Mouse (Mus musculus) lung, adult 18-20 months (tissue): Measurements from ENCODE around the gene Nek1.
"Not testable (repeated sequence)": the region's sequence is repeated elsewhere in the genome, so short reads cannot be mapped to it uniquely, and the experiment has no call there.

Source experiments
- DNase-seq, 2 experiments: peaks; one replicate each; pipeline ENCODE4 v3.0.0; 2022; ENCODE audit warnings: mixed read lengths in 2 of 2

The Nek1 gene

DNA sequence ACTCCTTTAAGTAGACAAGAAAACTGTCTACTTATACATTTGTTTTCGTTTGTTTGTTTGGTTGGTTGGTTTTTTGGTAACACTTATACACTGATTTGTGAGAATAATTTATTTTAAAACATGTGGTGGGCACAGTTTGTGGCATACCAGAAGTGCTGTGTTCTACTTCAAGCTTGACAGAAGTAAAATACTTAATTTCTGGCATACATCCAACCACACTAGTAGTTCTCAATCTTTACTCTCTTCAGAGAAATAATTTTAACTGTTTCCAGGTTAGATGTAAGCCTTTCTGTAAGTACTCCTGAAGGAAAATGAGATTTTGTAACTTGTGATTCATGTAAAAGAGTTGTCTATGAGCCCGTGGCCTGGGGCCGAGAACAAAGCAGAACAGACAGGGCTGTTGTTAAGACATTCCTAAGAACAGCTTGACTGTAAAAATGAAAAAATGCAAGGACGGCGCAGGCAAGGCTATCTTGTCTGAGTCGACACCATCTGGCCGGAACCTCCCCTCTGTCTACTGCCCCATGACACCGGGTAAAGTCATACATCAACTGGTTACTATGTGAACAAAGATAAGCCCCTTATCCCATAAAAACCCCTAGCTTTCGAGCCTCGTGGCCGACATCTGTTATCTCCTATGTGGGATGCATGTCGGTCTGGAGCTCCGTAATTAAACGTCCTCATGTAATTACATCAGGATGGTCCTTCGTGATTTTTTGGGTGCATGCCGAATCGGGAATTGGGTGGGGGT is 8.6 kb upstream of the Nek1 start:
- not testable (repeated sequence) for DNase-seq

DNA sequence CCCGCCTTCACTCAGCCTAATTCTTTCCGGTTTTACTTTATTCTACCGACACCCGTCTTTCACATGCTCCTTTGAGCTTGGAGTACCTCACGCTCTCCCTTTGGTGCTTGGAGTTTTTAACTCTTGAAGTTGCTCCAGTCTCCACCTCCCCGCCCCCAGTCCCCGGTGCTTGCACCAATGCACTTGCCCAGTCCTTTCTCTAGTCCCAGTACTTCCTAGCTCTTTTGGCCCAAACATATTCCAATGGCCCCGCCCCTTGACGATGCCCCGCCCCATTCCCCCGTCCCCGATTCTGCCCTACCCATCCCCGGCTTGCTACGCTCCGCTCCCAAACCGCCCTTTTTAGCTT is 460 bp upstream of the Nek1 start:
- peak; percentile 83 to 89 for DNase-seq

GRCm38 (mm10) chr8:60993639-60993986 is 618 bp downstream of the Nek1 start:
- DNase-seq: no peak

DNA sequence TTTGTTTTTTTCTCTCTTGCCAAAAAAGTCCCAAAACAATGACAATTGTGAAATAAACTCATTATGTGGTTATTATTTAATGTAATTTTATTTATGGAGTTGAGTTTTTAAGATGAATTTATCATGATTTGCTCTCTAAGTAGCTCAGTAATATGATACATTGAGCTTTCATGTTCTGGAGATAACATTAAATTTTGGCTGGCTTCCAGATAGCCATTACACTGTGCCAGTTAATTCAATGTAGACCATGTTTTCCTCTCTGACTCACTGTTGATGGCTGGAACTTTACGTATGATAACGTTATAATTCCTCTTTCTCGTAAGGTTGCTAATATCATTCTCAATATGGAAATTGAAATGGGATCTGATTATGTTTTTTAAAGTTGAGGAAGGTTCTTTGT is 3.5 kb downstream of the Nek1 start:
- DNase-seq: no peak

DNA sequence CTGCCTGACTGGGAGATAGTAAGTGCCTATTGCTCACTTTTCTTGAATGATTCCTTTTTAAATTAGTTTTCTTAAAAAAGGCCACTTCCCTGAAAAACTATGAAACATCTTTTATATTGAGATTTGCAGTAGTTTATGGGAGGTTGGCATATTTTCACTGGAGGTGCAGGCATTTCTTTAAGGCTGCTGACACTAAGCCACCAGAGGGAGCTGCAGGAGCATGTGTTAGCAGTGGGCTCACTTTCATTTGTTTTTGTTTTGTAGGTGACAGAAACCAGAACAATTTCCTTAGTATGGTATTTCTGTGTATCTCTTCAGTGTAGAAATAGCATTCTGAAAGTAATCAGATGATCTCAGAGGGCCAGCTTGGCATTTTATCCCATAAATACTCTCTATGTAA is 49.0 kb downstream of the Nek1 start:
- peak; percentile 8 to 42 for DNase-seq

DNA sequence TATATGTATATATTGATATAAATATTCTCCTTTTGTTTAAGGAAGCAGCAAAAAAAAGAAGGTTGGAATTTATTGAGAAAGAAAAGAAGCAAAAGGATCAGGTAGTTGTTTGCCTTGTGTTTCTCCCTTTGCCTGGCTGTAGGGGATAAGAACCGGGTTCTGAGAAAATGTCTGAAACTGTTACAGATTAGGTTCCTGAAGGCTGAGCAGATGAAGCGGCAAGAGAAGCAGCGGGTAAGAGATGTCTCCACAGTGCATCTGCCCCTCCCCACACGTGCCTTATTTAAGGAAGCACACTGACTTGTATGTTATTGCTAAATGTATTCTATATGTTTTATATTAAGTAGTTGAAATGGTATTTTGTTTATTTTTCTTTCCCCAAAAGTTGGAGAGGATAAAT is 50.9 kb downstream of the Nek1 start:
- no peak for DNase-seq

DNA sequence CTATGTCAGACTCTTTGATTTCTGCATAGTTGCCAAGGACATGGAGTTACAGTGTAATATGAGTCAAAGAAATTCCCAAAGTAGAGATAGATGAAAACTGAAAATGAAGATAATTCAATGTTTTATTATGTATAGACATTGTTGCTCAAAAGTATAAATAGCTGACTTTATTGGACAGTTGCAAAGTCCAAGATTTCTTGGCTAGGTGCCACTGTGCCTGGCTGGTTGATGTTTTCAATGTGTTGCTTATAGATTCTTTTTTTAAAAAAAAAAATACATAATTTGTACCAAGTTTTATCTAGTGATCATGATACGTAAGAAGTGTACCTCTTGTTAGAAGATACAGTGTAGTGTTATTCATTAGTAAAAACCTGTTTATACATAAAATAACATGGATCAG is 53.8 kb downstream of the Nek1 start:
- DNase-seq: no peak

GRCm38 (mm10) chr8:61053017-61053416 is 60.0 kb downstream of the Nek1 start:
- DNase-seq: no peak

DNA sequence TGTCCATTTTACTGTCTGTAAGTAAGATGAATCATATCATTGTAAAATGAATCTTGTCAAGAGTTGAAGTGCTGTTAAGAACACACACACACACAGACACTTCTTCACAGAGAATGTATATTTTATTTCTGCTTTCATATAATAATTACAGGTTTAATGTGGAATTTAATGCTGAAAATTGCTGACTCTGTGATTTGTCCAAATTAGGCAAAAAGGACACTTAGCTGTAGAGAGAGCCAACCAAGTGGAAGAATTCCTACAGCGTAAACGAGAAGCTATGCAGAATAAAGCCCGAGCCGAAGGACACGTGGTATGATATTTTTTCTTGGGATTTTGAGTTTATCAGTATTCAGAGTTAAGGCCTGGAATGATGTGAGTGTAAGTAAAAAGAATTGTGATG is 61.3 kb downstream of the Nek1 start:
- no peak for DNase-seq

- no peak for DNase-seq
Observed at GRCm38 (mm10) chr8:61056997-61057396, 64.0 kb downstream of the Nek1 start.

GRCm38 (mm10) chr8:61059143-61059542 is 66.1 kb downstream of the Nek1 start:
- DNase-seq: no peak

DNA sequence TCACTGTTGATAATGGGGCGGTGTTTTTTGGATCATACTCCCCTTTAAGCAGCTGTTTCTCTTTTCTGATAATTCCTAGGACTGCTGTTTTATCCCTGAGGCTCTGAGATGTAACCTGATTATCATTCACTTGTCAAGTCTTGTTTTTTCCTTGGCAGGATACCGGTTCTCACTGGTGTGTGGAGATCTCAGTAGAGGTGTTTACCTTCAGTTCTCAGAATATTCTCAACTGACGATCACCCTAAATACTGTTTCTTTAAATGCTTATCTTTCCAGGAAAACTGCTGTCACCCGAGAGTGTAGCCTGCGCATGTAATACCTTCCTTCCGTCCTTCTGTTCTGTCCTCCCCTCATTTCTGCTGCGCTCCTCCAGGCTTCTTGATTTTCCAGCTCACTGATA is 67.4 kb downstream of the Nek1 start:
- no peak for DNase-seq

- no peak for DNase-seq
Observed at GRCm38 (mm10) chr8:61075059-61075458, 82.1 kb downstream of the Nek1 start.

GRCm38 (mm10) chr8:61110496-61110895 is 117.5 kb downstream of the Nek1 start:
- peak in 1 of 2 experiments; percentile 41 for DNase-seq

DNA sequence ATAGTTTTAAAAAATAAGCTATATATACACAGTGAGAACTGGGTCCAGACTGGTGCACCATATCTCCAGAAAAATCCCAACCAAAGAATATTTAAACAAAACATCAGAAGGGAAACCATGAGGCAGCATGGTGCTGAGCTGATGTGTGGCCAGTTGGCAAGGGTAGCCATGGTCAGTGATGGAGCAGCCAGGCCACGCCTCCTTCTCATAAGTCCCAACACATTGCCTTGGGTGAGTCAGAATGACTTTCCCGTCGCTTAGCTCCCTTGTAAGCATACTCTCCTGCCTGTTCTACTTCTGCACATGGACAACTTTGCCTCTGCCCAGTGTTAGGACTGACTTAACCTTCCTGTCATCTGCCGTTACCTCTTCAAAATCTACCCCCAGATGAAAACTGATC is 118.9 kb downstream of the Nek1 start:
- no peak for DNase-seq

DNA sequence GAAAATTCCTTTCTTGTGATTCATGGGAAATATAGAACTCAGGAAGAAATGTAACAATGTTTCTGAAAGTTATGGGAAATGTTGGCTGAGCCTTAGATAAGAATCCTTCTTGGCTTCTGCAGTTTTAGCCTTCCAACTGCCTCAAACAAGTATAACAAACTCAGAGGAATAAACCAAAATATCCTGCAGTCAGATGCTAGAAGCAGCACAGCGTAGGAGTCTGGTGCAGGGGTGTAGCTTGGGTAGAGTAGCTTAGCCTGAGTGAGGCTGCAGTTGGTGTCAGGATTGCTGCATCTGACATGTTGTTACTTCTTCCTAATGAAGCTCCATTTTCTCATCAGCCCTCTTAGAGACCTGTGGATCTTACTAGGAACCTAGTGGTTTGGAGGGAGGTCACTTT is 128.6 kb downstream of the Nek1 start:
- DNase-seq: no peak

- peak; percentile 70 to 76 for DNase-seq
Observed at GRCm38 (mm10) chr8:61127299-61127861, 134.4 kb downstream of the Nek1 start.

DNA sequence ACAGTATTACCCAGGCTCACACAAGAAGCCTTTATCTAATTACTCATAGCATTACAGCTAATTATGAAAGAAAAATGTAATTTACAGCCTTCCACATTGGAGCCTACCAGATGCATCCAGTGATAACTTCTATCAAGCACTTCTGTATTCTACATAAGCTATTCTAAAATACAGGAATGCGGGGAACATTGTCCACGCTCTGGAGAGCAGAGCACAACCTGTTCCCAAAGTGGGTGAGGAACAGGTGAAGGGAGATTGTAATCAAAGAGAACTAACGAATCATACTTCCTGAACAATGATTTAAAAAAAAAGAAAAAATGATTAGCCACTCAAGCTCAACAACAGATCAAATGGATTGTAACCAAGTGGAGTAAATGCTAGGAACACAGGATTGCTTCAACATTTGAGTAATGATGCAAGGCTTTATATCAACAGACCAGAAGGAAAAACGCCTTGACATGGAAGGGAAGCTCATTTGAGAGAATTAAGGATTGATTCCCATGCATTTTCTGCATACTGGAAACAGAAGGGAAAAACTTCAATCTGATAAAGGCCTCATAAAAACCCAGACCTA is 139.7 kb downstream of the Nek1 start:
- peak in 1 of 2 experiments; percentile 19 for DNase-seq

DNA sequence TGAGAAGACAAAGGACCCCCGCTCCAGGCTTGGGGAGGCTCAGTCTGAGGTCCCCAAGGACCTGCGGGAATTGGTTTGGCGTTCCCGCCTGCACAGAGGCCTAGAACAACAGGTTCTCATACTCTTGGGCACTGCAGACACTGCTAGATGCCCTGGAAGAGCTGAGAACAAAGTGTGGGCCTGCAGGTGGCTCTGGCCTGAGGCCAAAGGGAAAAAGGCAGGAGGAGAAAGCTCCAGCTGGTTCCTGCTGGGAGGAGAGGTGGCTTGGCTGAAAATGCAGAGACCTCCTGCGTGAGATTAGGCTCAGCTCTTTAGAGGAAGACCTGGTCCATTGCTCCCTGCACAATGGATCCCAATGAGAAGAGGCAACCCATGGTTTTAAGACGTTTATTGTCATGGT is 148.9 kb downstream of the Nek1 start:
- DNase-seq: no peak

- DNase-seq: no peak
Observed at GRCm38 (mm10) chr8:61142302-61142701, 149.3 kb downstream of the Nek1 start.

GRCm38 (mm10) chr8:61142845-61143244 is 149.8 kb downstream of the Nek1 start:
- no peak for DNase-seq

GRCm38 (mm10) chr8:61148728-61149127 is 155.7 kb downstream of the Nek1 start:
- no peak for DNase-seq

DNA sequence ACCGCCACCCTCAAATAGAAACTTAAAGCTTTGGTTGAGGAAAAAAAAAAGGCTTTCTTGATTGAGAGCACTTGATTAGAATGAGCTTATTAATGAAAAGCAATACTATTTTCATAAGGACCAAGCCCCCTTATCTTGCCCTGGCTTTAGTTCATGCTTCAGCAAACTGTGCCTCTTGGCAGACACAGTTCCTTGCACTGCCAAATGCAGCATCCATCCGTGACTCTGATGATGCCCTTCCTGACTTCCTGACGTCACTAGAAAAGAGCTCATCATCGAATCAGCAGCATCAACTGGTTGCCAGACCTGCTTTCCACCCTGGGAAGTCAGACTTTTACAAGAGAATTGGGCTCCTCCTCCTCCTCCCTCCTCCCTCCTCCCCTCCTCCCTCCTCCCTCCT is 157.6 kb downstream of the Nek1 start:
- DNase-seq: no peak

- no peak for DNase-seq
Observed at GRCm38 (mm10) chr8:61156406-61156805, 163.4 kb downstream of the Nek1 start.

GRCm38 (mm10) chr8:61158540-61158939 is 165.5 kb downstream of the Nek1 start:
- DNase-seq: no peak
